Comparison of ENCODE assay signal across 13 mouse cellular contexts in genomic region chr2:32578146-32579046, GRCm38 (mm10). TPM values are rescaled to one million over a fixed set of nuclear protein-coding genes. Genes with fewer than 3 reads are reported as not detected.
DNase-seq lines count a peak whose midpoint lies in the region; ATAC-seq lines count a peak whose summit lies in the region.
"Had no signal": no experiment of that assay in that cellular context is flagged by ENCODE, and none has a peak within 500 bp of the region (broad histone marks: within the 10 kb centered on the region; RNA-seq: fewer than 3 reads in every experiment).

No protein-coding gene starts in this region.

- 0 out of 2 replicates have a peak overlapping the region, but pooled peaks have one; percentile 19 for H3K9ac ChIP-seq in neural tube, embryonic 12.5 days
- no peak overlapping the region for H3K9ac ChIP-seq in forebrain, embryonic 16.5 days (replicated peaks; ENCODE audit: low read depth, low read length)
- H3K9ac ChIP-seq: lung, embryonic 14.5 days had no signal

- no peaks in the 10 kb centered on the region for H3K9me3 ChIP-seq in neural tube, embryonic 12.5 days
- no peaks in the 10 kb centered on the region for H3K9me3 ChIP-seq in forebrain, embryonic 16.5 days (ENCODE audit: control insufficient read depth, low read length)

- H3K4me2 ChIP-seq in neural tube, embryonic 12.5 days (replicated peaks): no peak overlapping the region
- H3K4me2 ChIP-seq in forebrain, embryonic 16.5 days (ENCODE audit: low read length): no peak overlapping the region
- H3K4me2 ChIP-seq: lung, embryonic 14.5 days had no signal

- H3K27ac ChIP-seq in neural tube, embryonic 12.5 days: no peak overlapping the region
- H3K27ac ChIP-seq in forebrain, embryonic 16.5 days (ENCODE audit: low read length): no peak overlapping the region
- H3K27ac ChIP-seq: kidney, postnatal 0 days had no signal

- intact Hi-C loops in gastrocnemius, postnatal 14 days (cut with DNase I; ENCODE audit: low total_unique reads): loop anchor here (5.0 kb wide), 1 partner anchor 109 kb away; no protein-coding TSS in a partner anchor

- H3K36me3 ChIP-seq in neural tube, embryonic 12.5 days: 0 out of 2 replicates have a peak, but pooled peaks cover under 1% of the 10 kb centered on the region
- no peaks in the 10 kb centered on the region for H3K36me3 ChIP-seq in forebrain, embryonic 16.5 days (ENCODE audit: control insufficient read depth, insufficient read depth)

- 41% methylated on average over 25 of the region's 30 CpGs for WGBS in neural tube, embryonic 12.5 days
- 42% methylated on average over 25 of the region's 30 CpGs for WGBS in forebrain, embryonic 16.5 days

- DNase-seq in gastrocnemius, postnatal 14 days: peak; percentile 46
- no peak for DNase-seq in gastrocnemius, adult 8-10 months (ENCODE audit: low spot score in 2 of 2)
- DNase-seq in neural tube, embryonic 10.5 days (ENCODE audit: extremely low spot score, low spot score): no peak
- peak; percentile 48 to 59 for DNase-seq in cerebellum, postnatal 14 days
- peak; percentile 73 for DNase-seq in lung, postnatal 36 days
- no peak for DNase-seq in ovary, adult 18-20 months (ENCODE audit: low spot score)
- DNase-seq: lung, embryonic 14.5 days had no signal

- H3K4me3 ChIP-seq in neural tube, embryonic 12.5 days: no peak overlapping the region
- no peak overlapping the region for H3K4me3 ChIP-seq in forebrain, embryonic 16.5 days (replicated peaks; ENCODE audit: low read length)
- H3K4me3 ChIP-seq: myocyte had no signal

- H3K27me3 ChIP-seq in neural tube, embryonic 12.5 days (replicated peaks): peaks cover 35% of the 10 kb centered on the region
- peaks cover 8% of the 10 kb centered on the region; the same call in 1 of the 2 replicates for H3K27me3 ChIP-seq in forebrain, embryonic 16.5 days (replicated peaks; ENCODE audit: control insufficient read depth, insufficient read depth, low read length)

- no peak for ATAC-seq in neural tube, embryonic 12.5 days (ENCODE audit: low FRiP score, low read depth)
- no peak for ATAC-seq in forebrain, embryonic 16.5 days
- ATAC-seq: CD4-positive, CD25-positive, alpha-beta regulatory T cell, adult 4 months had no signal

- no peaks in the 10 kb centered on the region for H3K4me1 ChIP-seq in neural tube, embryonic 12.5 days
- peaks cover 11% of the 10 kb centered on the region for H3K4me1 ChIP-seq in forebrain, embryonic 16.5 days (replicated peaks; ENCODE audit: control insufficient read depth, insufficient read depth, low read length)

RNA-seq across cellular contexts. Expression of gene 9430097D07Rik, which starts 2.9 kb away (rescaled TPM):
- total RNA-seq in gastrocnemius, postnatal 14 days (2021): not detected
- not detected for total RNA-seq in gastrocnemius, adult 8-10 months (2022)
- 0.25 and 0.69 TPM in 2 replicates for polyA plus RNA-seq in neural tube, embryonic 12.5 days (2016; fragmentation: Nextera tagmentation; extraction: Ambion mirVana)
- polyA plus RNA-seq in forebrain, embryonic 16.5 days (2015; fragmentation: Nextera tagmentation; extraction: Ambion mirVana): 0.42 and 0.60 TPM in 2 replicates
- polyA plus RNA-seq: CD4-positive, CD25-positive, alpha-beta regulatory T cell, adult 4 months; heart, embryonic 16.5 days; lung, embryonic 14.5 days had no signal

RNA-seq across cellular contexts. Expression of gene Pip5kl1, which starts 3.8 kb away (rescaled TPM):
- total RNA-seq in gastrocnemius, postnatal 14 days (2021): not detected
- not detected for total RNA-seq in gastrocnemius, adult 8-10 months (2022)
- 3.9 and 4.0 TPM in 2 replicates for polyA plus RNA-seq in neural tube, embryonic 12.5 days (2016; fragmentation: Nextera tagmentation; extraction: Ambion mirVana)
- 3.9 and 6.8 TPM in 2 replicates for polyA plus RNA-seq in forebrain, embryonic 16.5 days (2015; fragmentation: Nextera tagmentation; extraction: Ambion mirVana)
- polyA plus RNA-seq: CD4-positive, CD25-positive, alpha-beta regulatory T cell, adult 4 months had no signal

RNA-seq across cellular contexts. Expression of gene Dpm2, which starts 7.7 kb away (rescaled TPM):
- 10 to 100 TPM; 17.6 to 17.8 TPM for total RNA-seq in gastrocnemius, postnatal 14 days (2021)
- total RNA-seq in gastrocnemius, adult 8-10 months (2022): 10 to 100 TPM in 3 of 4 experiments, 1 to 10 TPM in 1; 9.2 to 15.0 (median 10.6) TPM
- 121 and 124 TPM in 2 replicates for polyA plus RNA-seq in neural tube, embryonic 12.5 days (2016; fragmentation: Nextera tagmentation; extraction: Ambion mirVana)
- 136 and 141 TPM in 2 replicates for polyA plus RNA-seq in forebrain, embryonic 16.5 days (2015; fragmentation: Nextera tagmentation; extraction: Ambion mirVana)

RNA-seq across cellular contexts. Expression of gene St6galnac4, which starts 8.5 kb away (rescaled TPM):
- total RNA-seq in gastrocnemius, postnatal 14 days (2021): 10 to 100 TPM; 25.6 to 26.3 TPM
- 10 to 100 TPM; 11.4 to 15.5 (median 13.8) TPM for total RNA-seq in gastrocnemius, adult 8-10 months (2022)
- 20.4 and 21.4 TPM in 2 replicates for polyA plus RNA-seq in neural tube, embryonic 12.5 days (2016; fragmentation: Nextera tagmentation; extraction: Ambion mirVana)
- 27.4 and 29.6 TPM in 2 replicates for polyA plus RNA-seq in forebrain, embryonic 16.5 days (2015; fragmentation: Nextera tagmentation; extraction: Ambion mirVana)

RNA-seq across cellular contexts. Expression of gene St6galnac6, which starts 21.1 kb away (rescaled TPM):
- 10 to 100 TPM; 42.7 to 51.0 TPM for total RNA-seq in gastrocnemius, postnatal 14 days (2021)
- 10 to 100 TPM; 48.6 to 61.3 (median 54.9) TPM for total RNA-seq in gastrocnemius, adult 8-10 months (2022)
- 10.1 and 11.5 TPM in 2 replicates for polyA plus RNA-seq in neural tube, embryonic 12.5 days (2016; fragmentation: Nextera tagmentation; extraction: Ambion mirVana)
- polyA plus RNA-seq in forebrain, embryonic 16.5 days (2015; fragmentation: Nextera tagmentation; extraction: Ambion mirVana): 18.3 and 21.6 TPM in 2 replicates

Comparison
In these comparisons a context has a peak if more than half of its experiments do, and no peak if none do; other contexts are left out.
1. DNase-seq: peak in gastrocnemius, postnatal 14 days (single experiment), cerebellum, postnatal 14 days (2 of 2) and lung, postnatal 36 days (single experiment); none in gastrocnemius, adult 8-10 months (0 of 2), neural tube, embryonic 10.5 days (single experiment) and ovary, adult 18-20 months (single experiment).